Mouse (Mus musculus) left cerebral cortex, adult 6 months (tissue): ENCODE measurements around the gene Ces1c. TPM values are rescaled to one million over a fixed set of nuclear protein-coding genes. Genes with fewer than 3 reads are reported as not detected.

Source experiments
- long read RNA-seq, 2 experiments: library from polyadenylated mRNA; unstranded; transcript quantifications; one replicate each; pipeline ENCODE4 v2.0.0; 2019 to 2020
- polyA plus RNA-seq: library from polyadenylated mRNA; unstranded; fragments of <200 nt; fragmentation: Nextera tagmentation; gene quantifications from 2 replicates; pipeline ENCODE4 v1.2.3, GENCODE M21; 2021

Gene Ces1c
- polyA plus RNA-seq: not detected in 2 replicates
- long read RNA-seq, experiment 1: 0 reads
- long read RNA-seq, experiment 2: 0 reads

DNA sequence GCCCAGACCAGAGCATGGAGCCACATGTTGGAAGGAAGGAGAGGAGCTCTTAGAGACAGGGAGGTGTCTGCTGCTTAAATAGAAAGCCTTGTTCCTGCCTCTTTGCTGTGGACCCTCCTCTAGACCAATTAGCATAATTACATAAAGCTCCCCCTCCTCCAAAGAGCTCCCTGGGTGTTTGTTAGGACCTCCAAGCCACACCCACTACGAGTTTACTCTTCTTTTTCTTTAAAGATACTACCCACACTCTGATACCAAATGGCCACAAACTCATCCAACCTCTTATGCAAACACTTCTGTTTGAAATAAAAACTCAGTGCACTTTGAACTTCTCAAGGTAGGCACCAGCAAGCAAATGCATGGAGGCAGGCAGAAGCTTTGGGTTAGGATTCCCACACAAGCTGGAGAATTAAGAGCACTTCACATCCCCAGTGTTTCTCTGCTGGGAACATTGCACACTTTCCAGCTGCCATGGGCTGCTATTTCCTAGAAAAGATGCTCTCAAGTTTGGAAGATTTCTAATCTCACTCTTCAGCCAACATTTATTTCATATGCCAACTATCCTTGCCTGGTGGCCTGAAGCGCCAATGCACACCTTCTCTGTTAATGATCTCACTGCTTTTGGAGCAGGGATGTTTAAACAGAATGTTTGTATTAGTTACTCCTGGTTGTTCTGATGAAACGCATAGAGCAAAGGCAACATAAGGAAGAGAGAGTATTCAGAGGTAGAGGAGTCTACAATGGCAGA lies at the start of gene Ces1c:
Ces1c (minus strand) TSS at position 51 of the 748 bp plus-strand sequence.

DNA sequence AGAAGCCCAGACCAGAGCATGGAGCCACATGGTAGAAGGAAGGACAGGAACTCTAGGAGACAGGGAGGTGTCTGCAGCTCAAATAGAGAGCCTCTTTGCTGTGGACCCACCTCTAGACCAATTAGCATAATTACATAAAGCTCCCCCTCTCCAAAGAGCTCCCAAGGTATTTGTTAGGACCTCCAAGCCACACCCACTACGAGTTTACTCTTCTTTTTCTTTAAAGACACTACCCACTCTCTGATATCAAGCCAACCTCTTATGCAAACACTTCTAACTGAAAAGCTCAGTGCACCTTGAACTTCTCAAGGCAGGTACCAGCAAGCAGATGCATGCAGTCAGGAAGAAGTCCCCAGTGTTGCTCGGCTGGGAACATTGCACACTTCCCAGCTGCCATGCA lies 51.2 kb downstream of the Ces1c start, which contains the start of gene Ces1b:
Ces1b (minus strand) TSS at position 131 of the 400 bp plus-strand sequence.

Other genes starting within 250 kb of the Ces1c start
- gene Capns2, start 229.9 kb downstream of the Ces1c start, polyA plus RNA-seq: 0.21 and 0.34 TPM in 2 replicates
- not detected in 2 replicates for gene Slc6a2, start 171.2 kb downstream of the Ces1c start, polyA plus RNA-seq
- gene Ces1a, start 83.1 kb downstream of the Ces1c start, polyA plus RNA-seq: not detected in 2 replicates
- not detected in 2 replicates for gene Ces1b, start 51.3 kb downstream of the Ces1c start, polyA plus RNA-seq
- gene Ces1d, start 66.6 kb upstream of the Ces1c start, polyA plus RNA-seq: 0.63 TPM in 1 of 2 replicates, not detected in the other
- gene Ces1e, start 98.3 kb upstream of the Ces1c start, polyA plus RNA-seq: not detected in 2 replicates
- 0.09 and 0.10 TPM in 2 replicates for gene Ces1f, start 148.5 kb upstream of the Ces1c start, polyA plus RNA-seq
- 0.05 TPM in 1 of 2 replicates, not detected in the other for gene Ces1g, start 206.0 kb upstream of the Ces1c start, polyA plus RNA-seq
- not detected in 2 replicates for gene Ces1h, start 248.4 kb upstream of the Ces1c start, polyA plus RNA-seq